Mouse (Mus musculus) ES-CJ7 (cell line): ENCODE data around the gene CN725425.

ENCODE experiments used
- DNase-seq: peaks from one replicate; pipeline ENCODE4 v3.0.0; 2011; ENCODE audit warnings: low read depth, low spot score

The CN725425 gene

DNA sequence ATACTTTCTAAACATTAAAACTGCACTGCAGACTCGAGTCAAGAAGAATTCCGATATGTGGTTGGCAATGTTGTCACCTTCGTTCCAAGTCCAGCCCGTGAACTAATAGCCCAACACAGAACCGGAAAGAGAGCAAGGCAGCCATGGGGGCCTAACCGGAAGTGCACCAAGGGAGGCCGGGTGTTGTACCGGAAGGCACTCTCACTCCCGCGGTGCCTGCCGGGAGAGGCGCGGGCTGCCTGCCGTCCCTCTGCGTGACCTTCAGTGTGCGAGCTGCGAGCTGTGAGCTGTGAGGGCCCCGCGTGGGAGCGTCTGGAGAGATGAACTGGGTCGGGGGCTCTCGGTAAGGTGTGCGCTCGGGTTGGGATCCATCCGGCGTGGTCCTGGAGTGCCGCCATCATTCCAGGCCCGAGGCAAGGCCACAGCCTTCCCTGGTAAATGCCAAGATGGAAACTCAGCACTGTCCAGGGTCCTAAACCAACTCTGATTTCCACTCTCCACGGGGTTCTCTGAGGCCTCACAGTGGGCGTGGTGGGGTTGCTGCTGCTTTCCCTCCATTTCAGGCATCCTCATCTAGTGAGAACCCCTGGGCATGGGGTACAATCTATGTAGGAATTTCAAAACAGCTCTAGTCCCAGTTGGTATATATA lies at the start of gene CN725425:
CN725425 (plus strand) TSS at position 239 of the 650 bp plus-strand sequence.
- peak; percentile 60 for DNase-seq

DNA sequence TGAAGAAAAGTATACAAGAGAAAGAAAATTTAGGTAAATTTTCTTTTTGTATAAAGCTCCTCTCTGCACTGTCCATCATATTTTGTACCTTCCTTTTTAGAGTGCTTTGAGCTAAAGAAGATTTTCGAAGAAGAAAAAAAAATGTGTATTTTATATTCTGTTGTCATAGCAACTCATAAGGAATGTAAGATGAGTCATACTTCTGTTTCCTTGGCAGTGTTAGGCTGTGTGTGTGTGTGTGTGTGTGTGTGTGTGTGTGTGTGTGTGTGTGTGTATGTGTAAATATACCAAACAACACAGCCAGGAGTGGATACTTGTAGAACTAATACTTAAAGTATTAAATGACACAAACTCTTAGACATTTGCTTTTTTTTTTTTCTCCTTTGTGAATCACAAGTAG lies 46.7 kb upstream of the CN725425 start:
- DNase-seq, result no peak

DNA sequence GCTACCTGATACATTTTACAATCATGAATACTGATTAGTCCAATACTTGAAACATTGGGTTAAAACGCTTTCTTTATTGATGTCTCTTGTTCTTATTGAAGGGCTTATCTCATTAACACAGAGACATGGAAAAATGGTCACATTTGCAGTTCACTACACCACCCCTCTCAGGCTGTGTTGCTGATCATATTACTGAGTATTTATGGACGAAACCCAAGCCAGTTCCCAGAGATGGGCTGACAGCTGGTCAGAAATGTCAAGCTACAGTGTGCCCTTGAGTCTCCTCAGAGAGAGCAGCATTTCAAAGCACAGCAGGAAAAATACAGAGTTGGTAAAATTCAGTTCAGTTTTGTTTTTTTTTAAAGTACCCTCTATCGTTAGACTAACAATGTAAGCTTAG lies 46.0 kb upstream of the CN725425 start:
- no peak for DNase-seq

DNA sequence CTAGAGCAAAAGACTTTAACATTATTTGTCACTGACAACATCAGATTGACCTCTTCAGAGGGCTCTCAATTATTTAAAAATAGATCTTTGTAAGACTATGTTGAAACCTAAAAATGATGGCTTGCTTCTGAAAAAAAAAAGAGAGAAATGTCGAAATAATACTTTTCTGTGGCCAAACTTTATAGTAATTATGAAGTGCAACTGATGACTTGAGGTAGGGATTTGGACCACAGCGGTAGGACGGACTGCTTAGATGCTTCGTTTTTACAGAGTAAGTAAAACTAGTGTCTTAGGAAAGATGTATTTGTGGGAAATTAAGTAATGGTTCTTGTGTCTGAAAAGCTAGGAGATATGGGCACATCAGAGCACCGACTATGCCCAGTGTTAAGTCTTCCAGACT lies 38.1 kb upstream of the CN725425 start:
- DNase-seq, result no peak

DNA sequence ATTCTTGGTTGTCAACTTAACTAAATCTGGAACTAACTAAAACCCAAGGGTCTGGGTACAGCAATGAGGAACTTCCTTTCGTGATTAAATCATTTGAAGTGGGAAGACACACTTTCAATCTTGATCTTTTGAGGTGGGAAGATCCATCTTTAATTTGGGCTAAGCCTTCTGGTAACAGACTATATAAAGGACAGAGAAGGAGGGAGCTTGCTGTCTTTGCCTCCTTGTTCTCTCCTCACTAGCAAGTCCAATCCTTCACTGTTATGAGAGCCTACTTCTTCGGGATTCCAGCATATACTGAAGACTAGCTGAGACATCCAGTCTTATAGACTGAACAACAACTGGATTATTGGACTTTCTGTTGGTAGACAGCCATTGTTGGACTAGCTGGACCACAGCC lies 35.8 kb upstream of the CN725425 start:
- DNase-seq, result no peak

DNA sequence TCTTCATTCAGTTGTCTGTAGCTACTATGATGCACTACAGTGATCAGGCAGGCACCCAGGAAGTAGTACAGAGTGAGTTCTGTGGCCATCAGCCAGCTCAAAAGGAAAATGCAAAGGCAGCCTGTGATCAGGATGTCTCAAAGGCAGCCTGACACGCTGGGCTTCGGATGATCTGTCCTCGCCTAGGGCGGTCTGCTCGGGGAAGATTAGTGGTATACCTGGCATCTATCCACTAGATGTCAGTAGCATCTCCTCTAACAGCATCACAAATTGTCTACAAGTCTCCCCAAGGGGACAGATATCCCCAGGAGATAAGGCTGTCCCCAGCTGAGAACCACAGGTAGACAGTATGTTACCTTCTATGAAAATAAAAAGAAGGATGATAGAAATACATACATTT lies 34.3 kb upstream of the CN725425 start:
- no peak for DNase-seq

DNA sequence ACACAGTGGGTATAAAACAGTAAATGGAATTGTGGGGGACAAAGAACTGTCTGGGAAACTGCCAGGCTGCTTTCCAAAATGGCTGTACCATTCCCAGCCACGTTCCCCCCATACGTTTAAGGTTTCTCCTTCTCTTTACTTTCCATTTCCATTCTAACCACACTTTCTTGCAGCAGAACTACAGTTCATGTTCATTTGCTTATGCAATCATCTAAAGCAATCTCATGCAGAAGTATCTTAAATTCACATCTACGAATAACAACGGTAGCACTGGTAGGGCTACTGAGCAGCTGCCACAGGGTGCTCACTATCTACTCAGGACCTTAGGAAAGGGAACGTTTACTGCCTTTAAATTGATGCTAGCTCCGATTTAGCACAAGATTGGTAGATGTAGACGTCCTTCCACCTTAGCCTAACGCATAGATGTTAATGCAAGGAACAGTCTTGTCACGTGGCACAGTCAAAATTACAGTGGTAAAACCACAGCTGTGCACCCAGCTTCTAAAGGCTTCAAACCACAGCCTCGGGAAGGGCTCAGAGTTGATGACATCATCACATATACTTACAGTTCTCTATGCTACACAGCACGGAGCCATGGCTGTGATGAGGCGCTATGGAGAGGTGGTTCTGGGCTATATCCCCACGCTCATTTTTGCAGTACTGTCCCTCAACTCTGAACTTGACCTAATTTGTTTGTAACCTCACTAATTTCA lies 31.3 kb upstream of the CN725425 start:
- DNase-seq, result no peak

DNA sequence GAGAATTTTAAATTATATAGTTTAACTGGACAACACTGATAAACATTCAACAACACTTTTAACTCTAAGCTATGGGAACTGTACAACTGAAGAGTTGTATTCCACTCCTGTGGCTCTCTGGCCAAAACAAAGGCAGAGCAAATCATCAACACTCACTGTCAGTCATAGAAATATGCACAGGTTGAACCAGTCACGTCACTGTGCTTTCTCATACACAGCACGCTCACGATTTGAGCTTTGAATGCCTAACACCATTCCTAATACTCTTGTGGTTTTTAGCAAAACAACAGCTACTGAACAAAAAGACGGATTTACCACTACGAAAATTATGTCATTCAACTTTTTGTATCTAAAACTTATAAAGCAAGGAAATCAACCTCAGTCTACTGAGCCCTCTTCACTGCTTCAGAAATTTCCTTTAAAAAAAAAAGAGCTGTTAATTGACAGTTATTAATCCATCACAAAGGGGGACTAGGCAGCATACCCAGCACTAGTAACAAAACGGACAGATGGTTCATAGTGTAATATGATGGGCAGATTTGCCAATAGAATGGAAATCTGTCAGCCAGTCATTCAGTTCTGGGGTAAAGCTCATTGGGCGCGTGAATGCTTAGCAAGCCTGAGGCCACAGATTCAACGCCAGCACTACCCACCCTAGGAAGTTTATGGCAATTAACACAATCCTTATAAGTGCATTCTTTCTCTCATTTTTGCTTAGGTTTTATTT lies 28.5 kb upstream of the CN725425 start:
- DNase-seq, result no peak

DNA sequence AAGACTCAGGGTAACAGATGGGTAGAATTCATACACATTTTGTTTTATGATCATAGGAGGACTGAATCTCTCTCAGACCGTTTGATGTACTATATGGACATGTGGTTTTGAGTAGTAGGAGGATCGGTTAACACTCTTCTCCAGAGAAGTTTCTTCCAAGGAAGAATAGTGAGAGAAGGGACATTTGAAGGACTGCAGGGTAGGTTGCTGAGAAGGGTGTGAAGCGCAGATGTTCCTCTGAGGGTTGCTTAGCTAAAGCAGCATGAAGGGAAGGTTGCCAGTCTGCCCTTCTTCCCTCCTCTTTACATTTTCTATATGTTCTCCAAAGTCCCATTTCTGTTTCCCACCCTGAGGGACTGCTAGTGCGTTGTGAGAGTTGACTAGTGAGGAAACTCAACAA lies 28.0 kb upstream of the CN725425 start:
- no peak for DNase-seq

DNA sequence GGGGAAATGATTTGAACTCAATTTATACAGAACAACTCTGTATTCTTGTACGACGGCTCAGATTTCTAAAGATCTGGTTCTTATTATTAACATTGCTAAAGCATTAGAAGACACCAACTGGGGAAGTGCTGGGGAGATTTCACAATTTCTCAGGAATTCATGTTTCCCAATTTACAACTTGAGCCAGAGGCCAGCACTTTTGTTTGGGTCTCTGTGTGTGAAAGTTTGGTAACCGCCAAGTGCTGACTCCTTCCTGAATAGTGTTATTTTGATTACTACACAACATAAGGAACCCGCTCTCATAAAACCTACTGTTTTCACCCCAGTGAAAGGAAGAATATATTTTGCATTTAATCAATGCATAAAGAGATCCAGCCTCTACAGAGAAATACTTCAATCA lies 27.1 kb upstream of the CN725425 start:
- DNase-seq, result no peak

DNA sequence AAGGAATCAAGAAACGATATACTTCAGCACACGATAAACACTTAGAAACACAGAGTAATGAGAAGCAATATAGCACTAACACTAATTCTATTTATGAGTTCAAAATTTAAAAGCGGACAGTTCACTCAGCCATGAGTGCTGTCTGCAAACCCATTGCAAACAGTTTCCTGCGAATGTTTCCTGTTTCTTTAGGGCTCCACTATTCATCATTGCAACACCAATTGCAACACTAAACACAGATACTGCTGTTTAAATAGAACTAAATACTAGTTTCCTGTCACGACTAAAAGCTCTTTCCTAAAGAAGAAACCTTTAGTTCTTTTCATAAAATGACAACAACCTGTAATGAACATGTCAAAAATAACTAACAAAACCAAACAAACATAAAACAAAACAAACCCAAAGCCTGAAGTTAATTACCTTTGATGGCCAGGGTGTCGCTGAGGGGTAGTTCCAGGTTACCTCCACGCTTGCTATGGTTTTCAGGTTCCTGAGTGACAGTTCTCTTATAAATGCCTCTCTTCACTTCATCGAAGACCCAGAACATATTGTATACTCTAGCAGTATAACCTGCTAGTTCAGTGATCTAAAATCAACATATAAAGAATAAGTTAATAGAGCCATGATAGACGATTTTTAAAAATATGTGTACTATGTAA lies 20.5 kb upstream of the CN725425 start:
- no peak for DNase-seq

DNA sequence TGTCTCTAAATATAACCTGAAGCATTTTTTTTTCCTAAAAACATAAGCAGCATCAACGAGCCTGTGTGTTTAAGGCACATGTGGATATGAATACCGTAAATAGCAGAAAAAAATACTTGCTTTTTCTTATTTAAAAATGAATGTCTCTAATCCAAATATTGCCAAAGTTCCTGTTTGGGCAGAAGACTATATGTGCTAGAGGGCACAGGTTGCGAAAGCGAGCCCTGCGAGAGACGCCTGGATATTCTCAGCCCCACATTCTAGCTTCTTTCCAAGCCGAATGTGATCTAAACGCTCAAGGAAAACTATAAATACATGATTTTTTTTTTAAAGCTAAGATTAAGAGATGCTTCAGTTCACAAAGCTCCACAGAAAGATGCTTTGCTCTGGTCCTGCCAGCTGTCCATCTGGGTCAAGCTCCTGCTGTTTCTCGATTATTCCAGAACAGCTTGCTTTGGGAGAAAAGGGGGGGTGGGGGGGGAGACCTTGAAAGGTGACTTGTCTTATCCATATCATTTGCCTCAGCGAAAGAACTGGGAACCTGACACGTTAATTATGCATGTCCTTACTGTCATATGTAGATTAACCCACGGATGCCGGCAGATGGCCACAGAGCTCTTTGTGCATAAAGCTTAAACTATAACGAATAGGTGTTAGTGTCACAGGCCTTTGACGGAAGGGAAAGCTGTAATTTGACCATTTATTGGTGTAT lies 19.2 kb upstream of the CN725425 start:
- no peak for DNase-seq

DNA sequence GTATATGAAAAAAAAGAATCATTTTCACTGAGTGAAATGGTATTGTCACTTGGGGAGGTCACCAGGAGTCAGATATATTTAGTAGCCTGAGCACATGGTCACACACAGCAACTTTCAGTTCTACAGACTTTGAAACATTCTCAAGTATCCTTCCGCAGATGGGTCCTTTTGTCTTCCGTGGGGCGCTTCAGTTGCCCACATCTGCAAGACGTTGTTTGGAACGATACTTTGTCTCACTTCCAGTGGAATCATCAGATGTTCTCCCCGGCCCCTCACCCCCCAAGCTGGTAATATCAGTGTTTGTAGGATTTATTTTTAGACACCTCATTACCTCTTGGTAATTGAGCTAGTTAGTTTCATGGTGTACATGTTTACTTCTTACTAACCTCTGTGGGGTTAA lies 12.9 kb upstream of the CN725425 start:
- no peak for DNase-seq

DNA sequence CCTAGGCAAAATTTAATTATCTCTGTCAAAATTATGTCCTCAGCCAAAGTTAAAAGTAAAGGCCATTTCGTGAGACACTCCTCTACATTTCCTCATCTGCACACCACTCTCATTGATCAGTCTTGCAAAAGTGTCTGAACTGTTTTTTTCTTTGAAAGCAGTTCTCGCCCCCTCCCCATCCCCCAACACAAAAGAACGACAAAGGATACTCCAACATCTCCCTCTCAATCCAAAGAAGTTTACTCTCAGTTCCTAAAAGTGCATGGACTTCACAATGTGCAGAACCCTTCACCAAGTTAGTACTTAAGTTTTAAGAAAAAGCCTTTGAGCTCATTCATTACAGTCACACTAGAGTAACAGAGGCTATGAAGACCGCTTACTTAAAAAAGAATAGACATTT lies 9.3 kb upstream of the CN725425 start:
- DNase-seq, result no peak

DNA sequence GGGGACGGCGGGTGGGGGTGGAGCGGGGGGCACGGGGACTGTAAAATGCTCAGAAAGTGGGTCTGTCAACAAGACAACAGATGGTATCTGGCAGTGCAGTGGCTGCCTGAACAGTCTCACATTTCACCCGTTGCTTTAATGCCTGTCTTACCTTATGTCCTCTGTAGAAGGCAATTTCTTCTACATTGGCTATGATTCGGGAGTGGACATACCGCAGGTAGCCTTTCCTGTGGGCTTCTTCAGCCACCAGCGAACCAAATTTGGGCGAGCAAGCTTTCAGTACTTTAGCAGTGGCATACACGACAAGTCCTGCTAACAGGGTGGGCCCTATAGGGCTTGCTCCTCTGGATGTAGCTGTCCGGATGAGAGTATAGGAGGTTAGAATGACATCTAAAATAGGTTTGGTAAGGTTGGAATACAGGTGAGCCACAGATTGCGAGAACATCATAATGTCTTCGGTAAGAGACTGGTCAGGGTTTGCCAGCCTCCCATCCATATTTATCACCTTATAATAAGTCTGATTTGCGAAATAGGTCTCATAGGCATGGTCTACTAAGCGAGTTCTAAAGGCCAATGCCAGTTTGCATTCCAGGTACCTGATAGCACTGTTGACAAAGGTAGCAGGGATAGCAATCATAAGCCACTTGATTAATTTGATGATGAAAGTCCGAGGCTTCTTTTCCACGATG lies 8.6 kb upstream of the CN725425 start:
- DNase-seq, result no peak

DNA sequence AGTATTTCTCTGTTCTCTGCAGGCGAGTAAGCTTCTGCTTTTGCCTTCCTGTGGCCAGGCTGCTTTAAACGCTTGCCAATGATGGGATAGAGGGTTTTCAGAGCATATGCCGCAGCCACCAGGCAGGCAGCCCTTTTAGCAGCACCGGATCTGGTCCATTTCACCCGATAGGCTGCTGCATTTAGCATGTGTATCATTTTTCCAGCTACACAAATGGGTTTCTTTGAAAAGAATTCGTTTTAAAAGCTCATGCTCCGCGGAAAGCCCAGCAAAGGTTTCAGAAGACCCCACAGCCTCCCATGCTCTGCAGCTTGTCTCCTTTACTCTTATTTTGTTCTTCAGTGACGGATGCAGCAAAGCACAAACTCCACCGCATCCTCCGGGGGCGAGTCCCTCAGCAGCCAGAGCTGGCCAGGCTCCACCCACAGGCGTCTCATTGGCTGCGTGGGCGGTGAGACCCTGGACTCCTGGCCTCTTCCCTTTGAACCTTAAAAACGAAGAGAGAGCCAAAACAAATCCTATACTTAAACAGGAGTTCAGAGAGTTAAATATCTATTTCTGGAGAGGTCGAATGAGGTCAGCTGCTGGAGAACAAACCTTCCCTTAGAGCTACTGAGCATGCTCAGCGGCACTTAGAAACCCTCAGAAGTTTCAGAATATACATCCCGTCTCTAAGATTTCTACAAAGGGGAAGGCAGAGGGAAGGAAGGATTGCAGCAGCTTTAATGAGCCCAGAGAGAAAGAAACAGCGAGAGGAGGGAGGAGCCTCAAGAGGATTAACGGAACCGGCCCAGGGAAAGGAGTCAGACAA lies 7.7 kb upstream of the CN725425 start, which contains the start of gene Abcd2:
Abcd2 (minus strand) TSS at position 388 of the 811 bp plus-strand sequence.
- peak; percentile 27 for DNase-seq

DNA sequence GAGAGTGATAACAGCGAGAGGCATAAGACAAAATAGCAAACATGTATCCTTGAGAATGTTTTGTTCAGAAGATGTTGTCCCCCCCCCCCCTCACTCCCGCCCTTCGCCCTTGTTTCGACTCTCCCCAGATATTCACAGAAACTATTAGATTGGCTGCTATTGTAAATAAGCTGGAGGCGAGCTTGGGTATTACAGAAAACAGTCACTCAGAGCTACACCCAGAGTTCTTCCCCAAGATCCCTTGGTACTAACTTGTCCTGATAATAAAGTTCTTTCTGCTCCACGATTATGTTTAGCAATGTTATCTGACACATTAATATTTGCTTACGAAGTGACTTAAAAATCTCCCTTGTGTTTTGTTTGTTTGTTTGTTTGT lies 7.1 kb upstream of the CN725425 start:
- DNase-seq, result no peak

DNA sequence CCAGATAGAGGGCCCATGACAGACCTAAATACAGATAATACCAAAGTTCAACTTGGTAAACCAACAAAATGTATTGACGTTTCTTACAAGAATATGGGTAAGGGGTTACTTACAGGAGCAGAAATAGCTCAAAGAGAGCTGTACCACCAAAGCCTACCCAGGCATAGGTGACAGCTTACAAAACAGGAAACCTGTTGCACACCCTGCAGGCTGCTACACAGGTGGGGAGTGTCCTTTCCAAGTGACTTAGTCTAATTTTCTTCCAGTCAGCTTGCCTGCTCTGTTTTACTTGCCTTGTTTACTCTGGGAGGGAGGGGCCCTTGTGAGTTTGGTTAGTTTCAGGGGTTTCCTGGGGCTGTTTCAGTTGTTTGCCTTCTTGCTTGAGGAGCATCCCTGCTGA lies 1.5 kb downstream of the CN725425 start:
- DNase-seq, result no peak

DNA sequence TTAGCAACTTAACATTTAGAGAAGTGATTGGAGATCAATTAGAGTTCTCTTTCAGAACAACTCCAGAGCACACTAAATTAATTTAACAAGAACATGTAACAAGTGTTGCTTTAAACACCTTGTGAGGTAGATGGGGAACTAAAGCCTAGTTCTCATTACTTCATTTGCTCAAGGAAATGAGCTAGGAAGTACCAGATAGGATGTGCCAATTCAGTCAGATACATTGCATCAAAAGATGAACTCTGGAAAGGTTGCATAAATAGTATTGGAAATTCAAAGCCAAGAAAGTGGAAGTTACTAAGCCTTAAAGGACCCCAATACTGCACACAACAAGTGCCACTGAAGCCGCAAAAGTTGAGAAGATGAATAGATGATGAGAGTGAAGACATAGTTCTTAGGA lies 3.2 kb downstream of the CN725425 start:
- no peak for DNase-seq

DNA sequence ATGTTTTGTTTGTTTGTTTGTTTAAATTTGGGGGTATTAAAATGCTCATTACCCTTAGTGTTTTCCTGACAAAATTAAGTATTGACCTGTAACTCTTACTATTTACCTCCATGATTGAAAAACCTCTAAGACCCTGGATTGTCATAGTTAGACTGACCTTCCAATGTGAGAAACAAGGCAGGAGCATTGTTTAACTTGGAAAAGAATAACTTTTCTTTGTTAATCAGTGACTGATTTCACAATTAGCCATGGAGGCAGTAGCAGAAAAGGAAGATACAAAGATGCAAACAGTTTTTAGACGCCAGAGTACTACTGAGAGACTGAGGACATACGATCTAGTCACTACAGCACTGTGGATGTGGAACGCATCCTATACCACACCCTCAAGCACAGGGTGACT lies 4.2 kb downstream of the CN725425 start:
- DNase-seq, result no peak
